Mouse (Mus musculus): ENCODE measurements at regions not wholly inside any gene's neighbourhood (a gene's known extent, or its start where the extent isn't known, plus 50 kb on each side); places are given as distances from the start of the nearest gene placed in this dataset.

- no peak for TF ChIP-seq CTCF (IDR thresholded peaks at IDR 0.05; ENCODE audit: borderline replicate concordance, extremely low read depth, insufficient read depth, insufficient read length)
- no peak for TF ChIP-seq POLR2A (IDR thresholded peaks at IDR 0.05; ENCODE audit: borderline replicate concordance, extremely low read depth, insufficient read depth, insufficient read length, poor library complexity, severe bottlenecking)
- DNase-seq (ENCODE audit: low read depth), result peak; percentile 40
These were observed 151.5 kb upstream of the Irx1 start for GRCm38 (mm10) chr13:72114776-72115663.

DNA sequence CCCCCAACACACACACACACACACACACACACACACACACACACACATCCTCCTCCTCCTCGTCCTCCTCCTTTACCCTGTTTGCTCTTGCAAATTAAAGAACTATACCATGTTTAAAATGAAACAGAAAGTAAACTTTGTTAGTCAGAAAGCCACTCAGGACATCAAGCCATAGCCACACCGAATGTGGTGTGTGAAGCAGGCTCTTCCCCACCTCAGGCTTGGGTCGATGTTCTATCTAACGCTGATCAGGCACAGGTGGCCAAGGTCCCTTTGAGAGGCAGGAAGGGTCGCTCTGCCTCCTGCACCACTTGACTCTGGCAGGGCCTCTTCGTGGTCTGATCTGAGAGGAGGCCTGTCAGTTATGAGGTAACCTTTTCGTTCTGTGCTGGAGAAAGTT, 156.9 kb upstream of the Irx1 start:
- DNase-seq (ENCODE audit: low read depth), result no peak
- TF ChIP-seq POLR2A (IDR thresholded peaks at IDR 0.05; ENCODE audit: borderline replicate concordance, extremely low read depth, insufficient read depth, insufficient read length, poor library complexity, severe bottlenecking), result no peak
- TF ChIP-seq CTCF (IDR thresholded peaks at IDR 0.05; ENCODE audit: borderline replicate concordance, extremely low read depth, insufficient read depth, insufficient read length), result no peak

GRCm38 (mm10) chr13:72120911-72121553, 157.5 kb upstream of the Irx1 start:
- DNase-seq (ENCODE audit: low read depth), result peak; percentile 81
- TF ChIP-seq POLR2A (IDR thresholded peaks at IDR 0.05; ENCODE audit: borderline replicate concordance, extremely low read depth, insufficient read depth, insufficient read length, poor library complexity, severe bottlenecking), result no peak
- TF ChIP-seq CTCF (IDR thresholded peaks at IDR 0.05; ENCODE audit: borderline replicate concordance, extremely low read depth, insufficient read depth, insufficient read length), result no peak

- DNase-seq (ENCODE audit: low read depth), result peak; percentile 57
- no peak for TF ChIP-seq CTCF (IDR thresholded peaks at IDR 0.05; ENCODE audit: borderline replicate concordance, extremely low read depth, insufficient read depth, insufficient read length)
- TF ChIP-seq POLR2A (IDR thresholded peaks at IDR 0.05; ENCODE audit: borderline replicate concordance, extremely low read depth, insufficient read depth, insufficient read length, poor library complexity, severe bottlenecking), result no peak
These were observed 158.2 kb upstream of the Irx1 start for GRCm38 (mm10) chr13:72121554-72122229.

GRCm38 (mm10) chr13:72122230-72122627, 158.7 kb upstream of the Irx1 start:
- TF ChIP-seq CTCF (IDR thresholded peaks at IDR 0.05; ENCODE audit: borderline replicate concordance, extremely low read depth, insufficient read depth, insufficient read length), result no peak
- no peak for TF ChIP-seq POLR2A (IDR thresholded peaks at IDR 0.05; ENCODE audit: borderline replicate concordance, extremely low read depth, insufficient read depth, insufficient read length, poor library complexity, severe bottlenecking)
- DNase-seq (ENCODE audit: low read depth), result peak; percentile 72

- TF ChIP-seq CTCF (IDR thresholded peaks at IDR 0.05; ENCODE audit: borderline replicate concordance, extremely low read depth, insufficient read depth, insufficient read length) (no peak), POLR2A (IDR thresholded peaks at IDR 0.05; ENCODE audit: borderline replicate concordance, extremely low read depth, insufficient read depth, insufficient read length, poor library complexity, severe bottlenecking) (no peak)
- no peak for DNase-seq (ENCODE audit: low read depth)
These were observed 164.8 kb upstream of the Irx1 start for GRCm38 (mm10) chr13:72128306-72128705.

GRCm38 (mm10) chr13:72131341-72131740, 167.8 kb upstream of the Irx1 start:
- TF ChIP-seq CTCF (IDR thresholded peaks at IDR 0.05; ENCODE audit: borderline replicate concordance, extremely low read depth, insufficient read depth, insufficient read length) (no peak), POLR2A (IDR thresholded peaks at IDR 0.05; ENCODE audit: borderline replicate concordance, extremely low read depth, insufficient read depth, insufficient read length, poor library complexity, severe bottlenecking) (no peak)
- DNase-seq (ENCODE audit: low read depth), result no peak

DNA sequence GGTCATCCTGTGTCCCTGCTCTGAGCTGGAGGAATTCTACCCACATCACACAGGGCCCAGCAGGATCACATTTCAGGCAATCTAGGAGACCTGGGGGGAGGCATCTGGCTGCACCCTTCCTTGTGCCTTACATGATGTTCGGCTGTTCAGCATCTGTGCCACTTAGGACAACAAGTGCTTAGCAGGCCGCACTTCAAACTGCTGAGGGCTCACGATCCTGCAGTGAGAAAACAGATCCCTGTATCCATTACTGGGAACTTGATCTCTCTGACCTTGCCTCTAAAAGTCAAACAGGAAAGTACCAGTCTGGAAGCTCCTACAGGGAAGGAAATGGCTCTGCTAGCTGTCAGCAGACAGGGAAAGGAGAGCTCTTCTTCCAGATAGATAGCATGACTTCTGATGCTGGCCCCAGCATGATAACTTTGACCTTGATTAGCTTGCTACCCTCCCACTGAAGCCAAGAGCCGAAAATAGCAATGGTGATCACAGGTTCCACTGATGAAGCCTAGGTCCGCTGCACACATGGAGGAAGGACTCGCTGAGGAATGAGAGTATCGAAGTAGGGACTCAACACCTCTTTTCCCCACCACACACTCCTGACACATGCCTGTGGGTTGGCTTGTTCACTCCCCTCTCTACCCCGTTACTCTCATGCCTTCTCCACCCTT, 170.7 kb upstream of the Irx1 start:
- no peak for DNase-seq (ENCODE audit: low read depth)
- TF ChIP-seq CTCF (IDR thresholded peaks at IDR 0.05; ENCODE audit: borderline replicate concordance, extremely low read depth, insufficient read depth, insufficient read length) (no peak), POLR2A (IDR thresholded peaks at IDR 0.05; ENCODE audit: borderline replicate concordance, extremely low read depth, insufficient read depth, insufficient read length, poor library complexity, severe bottlenecking) (no peak)

DNA sequence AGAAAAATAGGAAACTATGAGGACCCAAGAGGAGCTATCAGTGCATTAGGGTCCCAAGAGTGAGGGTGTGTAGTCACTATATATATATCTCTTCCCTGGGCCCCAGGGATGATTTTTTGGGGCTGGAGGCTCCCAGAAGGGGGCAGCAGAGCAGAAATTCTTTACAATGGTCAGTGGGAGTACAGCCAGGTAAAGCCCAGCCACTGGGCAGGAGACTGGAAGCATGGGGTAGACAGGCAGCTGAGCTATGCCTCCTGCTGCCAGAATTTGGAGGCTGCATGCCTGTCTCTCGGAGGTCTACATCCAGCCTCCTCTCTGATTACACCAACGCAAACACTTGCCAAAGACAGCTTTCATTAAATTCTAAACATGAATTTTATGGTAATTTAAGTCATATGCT, 202.7 kb upstream of the Irx1 start:
- no peak for TF ChIP-seq POLR2A (IDR thresholded peaks at IDR 0.05; ENCODE audit: borderline replicate concordance, extremely low read depth, insufficient read depth, insufficient read length, poor library complexity, severe bottlenecking)
- TF ChIP-seq CTCF (IDR thresholded peaks at IDR 0.05; ENCODE audit: borderline replicate concordance, extremely low read depth, insufficient read depth, insufficient read length), result no peak

GRCm38 (mm10) chr13:72167434-72167833, 203.9 kb upstream of the Irx1 start:
- TF ChIP-seq CTCF (IDR thresholded peaks at IDR 0.05; ENCODE audit: borderline replicate concordance, extremely low read depth, insufficient read depth, insufficient read length) (no peak), POLR2A (IDR thresholded peaks at IDR 0.05; ENCODE audit: borderline replicate concordance, extremely low read depth, insufficient read depth, insufficient read length, poor library complexity, severe bottlenecking) (no peak)
- no peak for DNase-seq (ENCODE audit: low read depth)

More for the DNA sequence above, 202.7 kb upstream of the Irx1 start:
- DNase-seq (ENCODE audit: low read depth), result no peak

DNA sequence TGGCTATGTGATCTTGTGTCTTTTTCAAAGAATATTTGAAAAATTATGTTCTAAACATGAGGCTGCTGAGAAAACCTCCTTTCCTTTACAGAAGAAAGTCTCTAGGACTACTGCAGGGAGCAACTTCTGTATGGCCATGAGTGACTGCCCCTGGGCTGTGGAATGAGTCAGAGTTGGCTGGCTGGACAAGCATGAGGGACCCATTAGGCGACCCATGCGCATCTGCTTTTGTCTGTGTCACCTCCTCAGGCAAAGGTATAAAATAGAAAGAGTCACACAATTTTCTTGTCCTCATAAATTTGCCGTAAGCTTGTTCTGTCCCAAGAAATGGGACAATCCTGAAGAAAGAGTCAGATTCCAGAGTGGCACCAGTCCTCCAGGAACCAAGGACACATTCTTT, 220.1 kb upstream of the Irx1 start:
- no peak for TF ChIP-seq CTCF (IDR thresholded peaks at IDR 0.05; ENCODE audit: borderline replicate concordance, extremely low read depth, insufficient read depth, insufficient read length)
- TF ChIP-seq POLR2A (IDR thresholded peaks at IDR 0.05; ENCODE audit: borderline replicate concordance, extremely low read depth, insufficient read depth, insufficient read length, poor library complexity, severe bottlenecking), result no peak
- DNase-seq (ENCODE audit: low read depth), result no peak

All from brain, embryonic 14.5 days (tissue).